Mouse (Mus musculus) frontal cortex, postnatal 25 days (tissue): ENCODE measurements around the gene AY358078.
"Not testable (repeated sequence)": the region's sequence is repeated elsewhere in the genome, so short reads cannot be mapped to it uniquely, and the experiment has no call there.

Source experiments
- DNase-seq, 2 experiments: peaks; one replicate each; pipeline ENCODE4 v3.0.0; 2022; ENCODE audit warnings: low spot score in 2 of 2

Gene AY358078

GRCm38 (mm10) chr14:51799746-51800145 is at the start of gene AY358078:
TSS of gene AY358078 (plus strand) at chr14:51800046.
- DNase-seq = no peak

GRCm38 (mm10) chr14:51755944-51756343 is 43.9 kb upstream of the AY358078 start:
- no peak for DNase-seq

- DNase-seq = not testable (repeated sequence)
These were observed 28.5 kb upstream of the AY358078 start for GRCm38 (mm10) chr14:51771378-51771777.

- DNase-seq = no peak
These were observed 26.4 kb upstream of the AY358078 start, which contains the start of gene Ang4 for GRCm38 (mm10) chr14:51773490-51773889. TSS of gene Ang4 (minus strand) at chr14:51773590.

DNA sequence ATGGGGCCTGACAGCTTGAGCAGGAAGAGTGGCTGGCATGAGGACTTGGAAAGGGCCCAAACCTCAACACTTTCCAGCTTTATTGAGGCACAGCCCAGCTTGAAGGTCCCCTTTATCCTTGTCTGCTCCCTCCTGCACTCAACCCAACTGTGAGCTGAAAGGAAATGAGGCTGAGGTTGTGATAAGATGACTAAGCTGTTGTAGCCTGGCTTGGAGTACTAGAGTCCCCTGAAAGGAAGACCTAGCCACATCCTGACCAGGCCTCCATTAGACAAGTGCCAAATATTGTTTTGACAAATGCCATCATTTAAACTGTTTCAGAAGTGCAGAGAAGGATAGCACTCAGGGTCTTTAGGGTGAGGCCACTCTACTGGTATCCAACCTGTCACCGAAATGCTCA is 22.1 kb upstream of the AY358078 start:
- no peak for DNase-seq

GRCm38 (mm10) chr14:51778865-51779481 is 20.9 kb upstream of the AY358078 start:
- DNase-seq = no peak

DNA sequence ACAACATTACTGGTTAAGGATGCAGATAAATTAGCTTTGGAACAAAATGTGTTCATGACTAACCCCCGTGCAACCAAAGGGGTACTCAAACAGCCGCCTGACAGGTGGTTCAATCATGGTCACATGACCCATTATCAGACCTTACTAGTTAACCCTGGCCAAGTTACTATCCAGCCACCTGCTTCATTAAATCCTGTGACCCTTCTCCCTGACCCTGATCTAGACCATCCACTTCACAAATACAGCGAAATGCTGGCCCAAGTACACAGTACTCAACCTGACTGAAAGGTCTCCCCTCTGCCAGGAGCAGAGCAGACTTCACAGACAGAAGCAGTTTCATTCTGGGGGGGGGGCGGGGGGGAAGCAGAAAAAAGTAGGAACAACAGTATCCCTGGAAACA is 13.5 kb upstream of the AY358078 start:
- DNase-seq = no peak

- DNase-seq = no peak
These were observed 12.8 kb upstream of the AY358078 start for GRCm38 (mm10) chr14:51787061-51787460.

- DNase-seq = no peak
These were observed 10.7 kb upstream of the AY358078 start for GRCm38 (mm10) chr14:51789196-51789595.

DNA sequence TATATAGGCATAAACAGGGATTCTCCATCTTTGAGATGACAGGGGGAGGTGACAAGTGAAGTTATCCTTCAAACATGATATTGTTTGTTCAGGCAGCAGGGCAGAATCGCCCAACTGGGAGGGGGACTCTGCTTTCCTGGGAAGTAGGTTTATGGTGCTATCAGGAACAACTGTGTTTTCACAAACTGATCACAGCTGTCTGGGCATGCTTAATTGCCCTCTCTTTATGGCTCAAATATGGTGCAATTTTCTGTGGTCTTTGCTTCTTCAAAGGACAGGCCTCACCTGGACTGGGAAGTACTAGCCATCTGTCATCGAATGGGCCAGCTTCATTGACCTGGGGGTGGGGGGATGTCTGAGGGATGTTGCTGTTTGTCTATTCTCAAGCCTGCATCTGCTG is 5.7 kb upstream of the AY358078 start:
- DNase-seq = no peak

DNA sequence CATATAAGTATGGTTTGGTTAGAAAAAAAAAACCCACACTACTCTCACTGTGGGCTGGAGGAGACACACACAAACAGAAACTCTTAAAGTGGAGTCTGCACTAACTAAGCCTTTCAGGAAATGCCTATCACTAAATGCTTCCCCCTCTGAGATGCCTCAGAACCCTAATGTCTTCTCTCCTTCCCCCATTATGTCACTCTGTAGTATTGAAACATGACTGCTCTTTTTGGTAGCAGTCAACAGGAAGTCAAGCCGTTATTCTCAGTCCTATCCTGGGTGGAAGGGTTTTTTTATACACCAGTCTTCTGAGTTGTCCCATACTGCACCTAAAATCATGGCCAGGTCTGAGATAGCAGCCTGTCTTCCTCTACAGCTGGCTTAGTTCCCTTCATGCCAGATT is 26.8 kb downstream of the AY358078 start:
- DNase-seq = no peak

- peak in 1 of 2 experiments; percentile 4 for DNase-seq
These were observed 28.0 kb downstream of the AY358078 start for GRCm38 (mm10) chr14:51827842-51828241.

DNA sequence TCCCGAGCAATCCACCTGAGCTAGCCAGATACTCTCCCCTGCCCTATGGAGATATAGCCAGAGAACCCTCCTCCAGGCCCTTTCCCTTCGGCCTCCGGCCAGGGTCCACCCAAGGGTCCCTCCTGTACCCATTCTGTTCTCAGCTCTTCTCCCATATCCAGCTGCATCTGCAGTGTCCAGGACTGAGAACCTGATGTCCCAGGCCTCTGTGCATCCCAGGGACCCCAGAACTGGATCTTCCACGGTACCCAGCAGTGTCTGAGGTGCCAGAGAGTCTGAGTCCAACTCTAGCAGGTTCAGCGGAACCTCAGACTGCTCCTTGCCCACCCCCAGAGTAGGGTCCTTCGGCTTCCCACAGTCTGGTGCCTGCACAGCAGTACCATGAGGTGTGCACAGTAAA is 29.3 kb downstream of the AY358078 start:
- no peak for DNase-seq

DNA sequence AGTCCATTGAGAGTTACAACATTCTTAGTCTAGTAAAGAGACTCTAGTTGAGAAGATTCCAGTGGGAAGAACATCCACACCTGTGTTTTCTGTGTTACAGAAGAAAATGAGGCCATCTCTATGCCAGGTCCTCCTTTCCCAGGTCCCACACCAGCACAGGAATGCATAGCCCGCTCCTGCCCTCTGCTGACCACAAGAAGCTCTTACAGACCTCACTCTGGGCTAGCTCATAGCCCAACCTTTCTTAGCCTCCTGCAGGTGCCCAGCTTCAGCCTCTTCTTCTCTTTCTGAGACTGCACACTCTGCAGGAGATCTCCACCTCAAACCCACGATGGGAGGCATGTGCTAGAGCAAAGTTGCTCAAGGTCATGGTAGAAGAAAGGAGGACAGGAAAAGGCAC is 38.6 kb downstream of the AY358078 start:
- not testable (repeated sequence) for DNase-seq

- DNase-seq = no peak
These were observed 42.4 kb downstream of the AY358078 start for GRCm38 (mm10) chr14:51842250-51842649.

DNA sequence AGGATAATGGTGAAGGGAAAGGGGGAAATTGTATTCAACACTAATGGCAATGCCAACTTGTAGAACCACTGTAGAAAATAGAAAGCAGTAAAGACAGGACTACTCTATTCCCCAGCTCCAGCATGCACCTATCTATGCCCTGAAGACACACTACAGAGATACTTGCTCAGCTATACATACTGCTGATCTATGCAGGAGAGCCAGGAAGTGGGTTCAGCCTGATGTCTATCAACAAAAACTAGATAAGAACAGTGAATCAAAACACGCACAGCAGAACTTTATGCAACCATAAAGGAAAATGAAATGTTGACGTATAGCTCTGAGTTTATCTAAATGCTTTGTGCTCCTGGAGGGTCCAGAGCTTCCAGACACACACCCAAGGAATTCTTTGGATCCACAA is 42.9 kb downstream of the AY358078 start:
- no peak for DNase-seq

DNA sequence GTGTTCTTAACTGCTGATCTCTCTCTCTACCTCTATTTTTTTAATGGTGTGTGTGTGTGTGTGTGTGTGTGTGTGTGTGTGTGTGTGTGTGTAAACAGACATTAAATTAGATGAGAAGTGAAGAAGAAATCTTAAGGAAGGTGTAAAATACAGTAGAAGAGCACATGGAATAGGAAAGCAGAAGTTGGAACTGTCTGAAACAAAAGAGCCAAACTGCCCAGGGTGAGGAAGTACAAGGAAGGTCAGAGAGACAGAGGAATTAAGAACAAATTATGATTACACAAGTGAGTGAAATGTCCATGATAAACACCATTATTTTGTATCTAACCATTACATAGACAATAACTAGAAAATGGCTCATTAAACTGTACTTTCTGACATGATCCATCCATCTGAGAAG is 44.0 kb downstream of the AY358078 start:
- DNase-seq = no peak

GRCm38 (mm10) chr14:51846566-51846965 is 46.7 kb downstream of the AY358078 start:
- no peak for DNase-seq

- not testable (repeated sequence) for DNase-seq
These were observed 51.2 kb downstream of the AY358078 start for GRCm38 (mm10) chr14:51851006-51851405.

GRCm38 (mm10) chr14:51853399-51853798 is 53.6 kb downstream of the AY358078 start, which contains the start of gene Ear6:
TSS of gene Ear6 (plus strand) at chr14:51853699.
- DNase-seq = no peak

GRCm38 (mm10) chr14:51855280-51855679 is 55.4 kb downstream of the AY358078 start:
- not testable (repeated sequence) for DNase-seq

- not testable (repeated sequence) for DNase-seq
These were observed 63.8 kb downstream of the AY358078 start for GRCm38 (mm10) chr14:51863603-51864002.

DNA sequence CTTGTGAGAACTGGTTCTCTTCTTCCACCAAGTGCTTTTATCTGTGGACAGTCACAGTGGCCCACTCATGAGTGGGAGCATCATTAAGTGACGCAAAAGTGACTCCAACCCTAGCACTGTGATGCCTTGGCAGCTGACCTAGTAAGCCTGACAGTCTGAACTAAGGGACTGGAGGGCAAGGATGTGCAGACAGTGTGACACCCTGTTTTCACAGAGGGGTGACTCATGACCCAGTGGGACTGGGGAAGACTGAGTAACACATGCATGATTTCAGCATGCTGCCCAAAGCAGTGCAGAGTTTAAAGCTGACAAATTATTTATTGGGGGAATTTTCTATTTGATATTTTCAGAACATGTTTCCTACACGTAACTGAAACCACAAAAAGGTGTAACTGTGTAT is 70.9 kb downstream of the AY358078 start:
- DNase-seq = no peak

- DNase-seq = no peak
These were observed 71.9 kb downstream of the AY358078 start for GRCm38 (mm10) chr14:51871741-51872140.
